Mouse (Mus musculus) right cerebral cortex, adult 18-20 months (tissue): ENCODE measurements around the gene Anxa9.
"Not testable (repeated sequence)": the region's sequence is repeated elsewhere in the genome, so short reads cannot be mapped to it uniquely, and the experiment has no call there.

Experiments used
- DNase-seq: peaks from one replicate; pipeline ENCODE4 v3.0.0; 2022; ENCODE audit warnings: mixed read lengths

Anxa9 gene

DNA sequence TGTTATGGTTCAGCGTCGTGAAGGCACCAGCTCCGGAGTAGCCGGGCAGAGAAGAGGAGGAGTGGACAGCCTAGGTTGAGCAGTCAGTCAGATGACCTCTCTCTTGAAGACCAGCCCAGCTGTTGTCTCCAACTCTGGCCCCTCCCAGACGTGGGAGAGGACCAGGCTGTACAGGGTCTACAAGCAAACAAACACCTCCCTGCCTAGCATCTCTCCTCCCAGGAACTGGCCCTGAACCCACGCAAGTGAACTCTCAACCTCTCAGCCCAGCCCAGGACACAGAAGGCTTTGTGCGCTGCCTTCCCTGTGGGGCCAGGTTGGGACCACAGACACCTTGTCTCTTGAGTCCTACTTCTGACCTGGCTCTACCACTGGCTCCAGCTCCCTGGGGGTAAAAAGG lies at the start of gene Anxa9:
Anxa9 (minus strand) TSS at position 77 of the 400 bp plus-strand sequence.
- DNase-seq = no peak

DNA sequence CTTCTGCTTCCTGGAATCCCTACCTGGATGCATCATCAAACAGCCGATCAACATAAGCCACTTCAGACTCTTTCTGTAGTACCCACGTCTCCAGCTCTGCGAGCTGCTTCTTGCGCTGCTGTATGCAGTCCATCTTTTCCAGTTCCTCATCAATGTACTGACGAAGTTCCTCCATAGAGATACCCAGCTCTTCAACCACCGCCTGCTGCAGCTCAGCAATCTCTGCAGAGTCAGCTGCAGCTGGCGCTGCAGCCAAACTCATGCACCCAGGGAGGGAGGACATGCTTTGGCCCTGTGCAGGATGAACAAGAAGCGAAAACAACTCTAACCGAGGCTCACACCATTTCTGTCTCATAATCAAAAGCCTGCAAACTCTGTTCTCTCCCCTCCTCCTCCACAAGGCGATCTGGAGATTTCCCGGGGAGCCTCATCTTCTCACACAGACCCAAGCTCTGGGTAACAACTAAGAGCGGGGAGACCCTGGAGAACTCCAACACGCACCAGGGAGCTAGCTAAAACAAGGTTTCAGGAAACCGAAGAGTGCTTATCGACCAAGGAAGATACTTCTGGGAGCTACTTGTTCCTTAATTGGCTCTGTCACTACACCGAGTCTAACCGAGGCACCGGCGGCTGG lies 49.1 kb upstream of the Anxa9 start:
- not testable (repeated sequence) for DNase-seq

GRCm38 (mm10) chr3:95349491-95349890 lies 42.5 kb upstream of the Anxa9 start:
- DNase-seq = no peak

GRCm38 (mm10) chr3:95348343-95348742 lies 41.4 kb upstream of the Anxa9 start:
- not testable (repeated sequence) for DNase-seq

- DNase-seq = no peak
Measured at GRCm38 (mm10) chr3:95346454-95346853, 39.5 kb upstream of the Anxa9 start.

GRCm38 (mm10) chr3:95343356-95344000 lies 36.5 kb upstream of the Anxa9 start:
- DNase-seq = not testable (repeated sequence)

- DNase-seq = no peak
Measured at GRCm38 (mm10) chr3:95338251-95338650, 31.3 kb upstream of the Anxa9 start.

DNA sequence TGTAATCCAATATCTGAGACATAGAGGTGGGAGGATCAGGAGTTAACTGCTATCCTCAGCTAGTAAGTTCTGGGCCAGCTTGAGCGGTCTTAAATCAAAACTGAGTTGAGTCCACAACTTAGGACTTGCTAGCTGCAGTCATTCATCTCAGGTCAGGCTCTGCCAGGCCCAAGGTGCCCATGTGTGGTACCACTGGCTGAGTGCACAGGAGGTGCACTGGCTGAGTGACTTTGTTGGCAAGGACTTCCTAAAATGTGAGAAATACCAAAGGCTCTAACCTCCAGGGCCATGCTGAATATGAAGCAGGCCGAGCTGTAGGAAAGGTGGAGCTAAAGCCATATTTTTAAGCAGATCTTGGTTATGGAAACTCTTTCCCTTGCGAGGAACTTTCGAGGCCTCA lies 30.4 kb upstream of the Anxa9 start:
- no peak for DNase-seq

GRCm38 (mm10) chr3:95331528-95331927 lies 24.6 kb upstream of the Anxa9 start:
- DNase-seq = no peak

DNA sequence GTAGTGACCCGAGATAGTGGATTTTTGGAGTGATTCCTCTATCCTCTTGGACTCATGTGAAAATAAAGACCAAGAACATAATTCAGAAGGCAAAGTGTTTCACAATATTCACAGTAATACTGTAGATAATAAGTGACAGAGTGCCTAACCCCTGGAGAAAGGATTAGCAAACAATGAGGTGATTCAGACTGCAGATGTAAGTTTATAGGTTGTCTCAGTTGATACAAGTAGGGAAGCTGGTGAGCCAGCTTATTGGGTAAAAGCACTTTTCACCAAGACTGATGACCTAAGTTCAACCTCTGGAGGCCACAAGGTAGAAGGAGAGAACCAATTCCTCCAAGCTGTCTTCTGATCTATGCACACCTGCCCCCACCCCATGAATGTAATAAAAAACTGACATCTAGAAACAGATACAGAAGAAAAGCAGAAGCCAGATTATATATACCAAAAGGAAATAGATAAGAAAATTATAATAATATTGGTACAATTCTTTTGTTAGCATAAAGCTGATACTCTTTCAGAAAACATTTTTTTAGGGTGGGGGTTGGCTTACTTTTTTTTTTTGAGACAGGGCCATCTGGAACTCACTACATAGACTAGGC lies 21.9 kb upstream of the Anxa9 start:
- no peak for DNase-seq

- DNase-seq = no peak
Measured at GRCm38 (mm10) chr3:95324454-95325144, 17.6 kb upstream of the Anxa9 start.

DNA sequence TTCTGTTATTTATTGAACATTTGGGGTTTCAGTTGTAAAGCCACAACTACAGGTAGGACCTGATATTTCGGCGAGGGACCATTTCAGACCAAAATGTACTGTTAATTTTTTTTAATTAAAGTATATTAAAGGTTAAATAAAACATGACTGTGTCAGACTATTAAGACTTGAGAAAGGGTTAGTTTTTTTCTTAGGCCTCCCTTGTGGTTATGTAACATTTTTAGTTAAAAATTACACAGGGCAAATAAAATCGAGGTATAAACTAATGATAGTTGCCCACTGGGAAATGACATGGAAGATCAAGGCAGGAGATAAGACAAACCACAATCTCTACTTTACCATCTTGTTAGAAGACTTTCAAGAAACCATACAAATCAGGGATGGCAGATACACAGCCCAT lies 16.5 kb upstream of the Anxa9 start:
- no peak for DNase-seq

- DNase-seq = peak; percentile 48
Measured at GRCm38 (mm10) chr3:95319701-95320625, 13.0 kb upstream of the Anxa9 start.

DNA sequence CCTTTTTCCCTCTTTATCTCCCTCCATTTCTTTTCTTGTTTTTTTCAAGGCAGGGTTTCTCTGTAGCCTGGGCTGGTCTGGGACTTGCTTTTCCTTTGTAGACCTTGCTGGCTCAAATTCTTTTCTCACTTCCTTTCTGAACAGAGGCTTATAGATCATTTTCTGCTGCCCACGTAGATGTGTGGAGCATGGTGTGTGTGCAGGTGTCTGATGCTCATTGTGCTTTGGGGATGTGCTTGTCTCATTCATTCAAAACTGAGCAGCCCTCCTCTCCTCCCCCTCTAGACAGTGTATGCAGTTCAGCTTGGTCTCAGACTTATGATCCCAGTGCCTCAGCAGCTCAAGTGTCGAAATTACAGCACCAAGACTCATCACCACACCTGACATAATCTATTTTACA lies 12.1 kb upstream of the Anxa9 start:
- no peak for DNase-seq

- DNase-seq = no peak
Measured at GRCm38 (mm10) chr3:95318548-95318947, 11.6 kb upstream of the Anxa9 start.

DNA sequence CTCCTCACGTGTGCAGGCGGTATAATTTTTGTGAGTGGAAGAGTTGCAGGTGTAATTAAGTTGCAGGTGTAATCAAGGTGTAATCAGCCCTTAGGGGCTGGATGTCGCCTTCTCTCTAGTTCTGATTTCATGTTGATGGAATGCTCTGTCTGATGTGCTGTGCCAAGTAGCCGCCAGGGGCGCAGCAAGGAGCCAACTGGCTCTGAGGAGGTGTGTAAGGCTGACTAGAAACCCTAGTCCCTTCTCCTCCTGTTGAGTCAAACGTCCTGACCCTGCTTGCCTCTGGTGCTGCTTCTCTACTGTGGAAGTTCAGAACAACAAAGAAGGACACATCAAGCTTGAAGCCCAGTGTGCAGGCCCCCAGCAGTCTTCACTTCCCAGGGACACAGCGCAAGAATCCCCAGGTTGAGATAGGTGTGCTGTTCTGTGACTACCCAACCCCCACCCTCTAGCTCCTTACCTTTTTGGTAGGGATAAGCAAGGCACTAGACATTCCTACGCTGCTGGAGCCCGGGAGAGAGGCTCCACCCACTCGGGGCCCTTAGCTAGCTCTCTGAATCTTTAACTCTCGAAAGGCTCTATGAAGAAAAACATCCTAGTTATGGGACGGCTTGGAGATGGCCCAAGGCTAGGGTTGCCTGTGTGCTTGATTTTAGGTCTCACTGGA lies 10.6 kb upstream of the Anxa9 start:
- peak; percentile 65 for DNase-seq

GRCm38 (mm10) chr3:95315844-95316550 lies 9.0 kb upstream of the Anxa9 start:
- no peak for DNase-seq

DNA sequence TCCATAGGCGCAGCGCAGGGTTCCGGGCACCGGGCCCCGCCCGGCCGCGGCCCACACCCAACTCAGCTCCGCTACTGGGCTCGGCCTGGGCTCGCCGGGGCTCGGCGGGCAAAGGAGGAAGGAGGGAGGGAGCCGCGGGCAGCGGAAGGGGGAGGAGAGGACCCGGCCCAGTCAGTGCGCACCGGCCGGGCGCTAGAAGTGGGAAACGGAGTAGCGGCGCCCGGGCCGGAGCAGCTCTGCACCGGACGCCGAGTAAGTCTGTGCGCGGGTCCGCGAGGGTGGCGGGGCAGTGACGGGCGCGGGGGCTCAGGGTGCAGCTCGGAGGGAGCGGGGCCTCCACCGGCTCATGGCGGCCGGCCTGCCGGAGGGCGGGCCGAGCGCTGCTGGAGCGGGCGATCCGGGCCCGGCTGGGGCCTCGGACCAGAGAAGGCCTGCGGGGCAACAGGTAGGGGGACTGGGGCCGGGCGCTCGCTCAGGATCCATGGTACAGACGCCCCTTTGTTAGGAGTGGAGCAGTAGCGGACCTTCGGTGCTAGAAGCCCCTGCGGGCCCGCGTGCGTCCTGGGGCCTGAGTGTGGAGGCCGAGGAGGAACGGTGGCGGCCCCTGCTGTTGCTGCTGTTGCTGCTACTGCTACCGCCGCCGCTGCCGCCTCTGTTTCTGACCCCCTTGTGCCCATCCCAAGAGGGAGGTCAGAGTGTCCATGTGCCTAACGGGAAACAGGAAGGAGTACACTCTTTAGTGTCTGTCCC lies 8.3 kb upstream of the Anxa9 start:
- peak; percentile 66 for DNase-seq

DNA sequence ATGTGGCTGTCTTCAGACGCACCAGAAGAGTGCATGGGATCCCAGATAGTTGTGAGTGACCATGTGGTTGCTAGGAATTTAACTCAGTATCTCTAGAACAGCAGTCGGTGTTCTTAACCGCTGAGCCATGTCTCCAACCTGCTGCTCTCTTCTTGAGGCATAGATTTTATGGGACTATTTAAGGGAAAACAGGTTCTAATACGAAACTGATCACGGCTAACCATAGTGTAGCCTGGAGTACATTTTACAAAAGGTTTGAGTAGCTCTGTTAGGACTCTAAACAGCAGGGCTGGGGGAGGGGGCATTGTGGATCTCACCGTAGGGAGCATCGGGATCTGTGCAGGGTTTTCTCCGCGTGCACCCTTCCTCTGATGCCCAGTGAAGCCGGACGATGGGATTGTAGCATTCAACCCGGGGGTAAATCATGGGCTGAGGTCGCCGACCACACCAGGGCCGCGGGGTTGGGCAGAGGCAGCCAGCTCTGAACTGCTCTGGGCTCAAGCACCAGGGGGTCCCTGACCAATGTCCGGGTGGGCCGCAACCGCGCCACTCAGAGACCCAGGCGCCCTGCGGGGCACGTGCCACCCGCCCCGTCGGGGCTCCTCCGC lies 7.6 kb upstream of the Anxa9 start, which contains the start of gene Cers2:
Cers2 (plus strand) TSS at position 306 of the 608 bp plus-strand sequence.
- DNase-seq = no peak

- DNase-seq = no peak
Measured at GRCm38 (mm10) chr3:95314075-95314474, 7.1 kb upstream of the Anxa9 start.
